Mouse (Mus musculus): ENCODE results near the gene Lsamp. TPM values are rescaled to one million over a fixed set of nuclear protein-coding genes. Genes with fewer than 3 reads are reported as not detected.

Gene Lsamp
- polyA plus RNA-seq, 1 experiment from 2014 or later, result 2.1 TPM

DNA sequence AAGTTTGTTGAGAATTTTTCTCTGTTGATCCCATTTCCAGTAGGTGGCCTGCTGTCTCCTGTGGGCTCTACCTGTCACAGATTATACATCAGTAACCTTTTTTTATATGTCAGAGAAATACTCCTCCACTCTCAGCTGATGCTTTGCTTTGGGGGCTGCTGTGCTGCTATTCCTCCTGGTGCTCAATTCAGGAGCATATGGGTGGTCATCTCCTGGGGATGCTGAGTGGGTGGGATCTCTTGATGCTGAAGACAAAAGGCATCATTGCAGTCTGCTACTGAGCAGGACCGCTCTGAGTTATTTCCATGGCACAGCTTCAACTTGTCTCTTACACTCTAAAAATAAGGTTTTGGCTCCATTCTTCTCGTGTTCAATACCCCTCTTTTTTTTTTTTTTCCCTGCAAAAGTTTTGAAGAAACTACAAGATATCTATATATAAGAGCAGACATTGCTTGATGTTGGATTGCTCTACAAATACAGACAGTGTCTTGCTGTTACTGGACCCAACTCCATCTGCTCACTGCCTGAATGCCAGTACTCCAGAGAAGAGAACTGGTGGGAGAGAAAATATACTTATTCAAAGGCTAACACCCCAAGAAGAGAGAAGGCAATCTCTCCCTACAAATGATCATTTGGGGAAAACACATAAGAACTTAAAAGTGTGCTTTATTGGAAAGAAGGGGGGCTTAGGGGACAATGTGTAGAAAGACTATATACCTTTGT is 1690.3 kb downstream of the Lsamp start:
- no peak overlapping the region for H3K9ac ChIP-seq (ENCODE audit: low read length)
- H3K27ac ChIP-seq (replicated peaks in 1 of 2; ENCODE audit: control insufficient read depth in 1 of 2, insufficient read depth in 1 of 2, low read depth in 2 of 2, low read length in 2 of 2), result no peak overlapping the region
- no peaks in the 10 kb centered on the region for H3K36me3 ChIP-seq (ENCODE audit: control insufficient read depth, insufficient read depth, low read length)
- no peak for ATAC-seq (ENCODE audit: insufficient number of reproducible peaks, insufficient read depth, low FRiP score, low read depth)
- H3K4me3 ChIP-seq (ENCODE audit: control insufficient read depth in 1 of 2, insufficient read depth in 1 of 2, low read depth in 1 of 2, low read length in 2 of 2), result no peak overlapping the region
- no peaks in the 10 kb centered on the region for H3K4me1 ChIP-seq (ENCODE audit: control insufficient read depth in 2 of 2, insufficient read depth in 2 of 2, low read length in 2 of 2)
- H3K27me3 ChIP-seq (ENCODE audit: control insufficient read depth, insufficient read depth, low read length), result no peaks in the 10 kb centered on the region
- no peak overlapping the region for H3K4me2 ChIP-seq (ENCODE audit: low read length)
- no peaks in the 10 kb centered on the region for H3K9me3 ChIP-seq (ENCODE audit: control insufficient read depth, low read length)
- WGBS, result 66% methylated on average over 2 of the region's 2 CpGs

DNA sequence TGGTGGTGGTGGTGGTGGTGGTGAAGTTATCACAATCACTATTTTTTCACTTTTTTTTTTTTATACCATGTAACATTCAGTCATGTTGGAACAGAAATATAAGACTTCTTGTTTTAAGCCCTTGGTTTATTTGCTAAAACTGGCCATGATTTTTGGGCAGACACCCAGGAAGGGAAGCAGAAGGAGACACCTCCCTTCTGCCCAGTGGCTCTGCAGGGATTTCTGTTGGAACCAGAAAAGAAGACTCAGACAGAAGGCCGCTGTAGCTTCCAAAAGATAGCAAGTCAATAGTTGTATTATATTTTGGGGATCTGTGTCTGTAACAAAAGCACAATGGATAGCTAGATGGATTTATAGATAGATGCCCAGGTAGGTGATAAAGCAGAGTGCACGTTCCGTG is 1691.6 kb downstream of the Lsamp start:
- 85% methylated on average over 3 of the region's 3 CpGs for WGBS
- H3K9me3 ChIP-seq (ENCODE audit: control insufficient read depth, low read length), result no peaks in the 10 kb centered on the region
- no peak for ATAC-seq (ENCODE audit: insufficient number of reproducible peaks, insufficient read depth, low FRiP score, low read depth)

DNA sequence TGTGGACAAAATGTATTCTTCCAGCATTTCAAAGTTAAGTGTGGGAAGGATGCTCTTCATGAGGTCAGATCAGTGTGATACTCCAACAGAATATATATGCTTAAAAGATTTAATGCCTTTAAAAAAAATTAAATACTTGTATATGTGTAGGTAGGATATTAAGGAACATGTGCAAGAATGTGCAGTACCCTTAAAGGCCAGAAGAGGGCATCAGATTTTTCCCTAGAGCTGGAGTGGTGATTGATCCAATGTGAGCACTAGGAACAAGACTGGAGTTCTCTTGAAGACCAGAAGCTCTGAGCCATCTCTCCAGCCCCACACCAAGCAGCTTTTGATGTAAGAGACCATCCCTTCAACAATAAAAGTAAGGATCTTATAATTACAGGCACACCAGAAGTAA is 1708.3 kb downstream of the Lsamp start:
- no peak for ATAC-seq (ENCODE audit: insufficient number of reproducible peaks, insufficient read depth, low FRiP score, low read depth)
- Histone ChIP-seq H3K4me3 (ENCODE audit: control insufficient read depth in 1 of 2, insufficient read depth in 1 of 2, low read depth in 1 of 2, low read length in 2 of 2) (no peak overlapping the region), H3K9me3 (ENCODE audit: control insufficient read depth, low read length) (no peaks in the 10 kb centered on the region), H3K36me3 (ENCODE audit: control insufficient read depth, insufficient read depth, low read length) (no peaks in the 10 kb centered on the region), H3K27me3 (ENCODE audit: control insufficient read depth, insufficient read depth, low read length) (no peaks in the 10 kb centered on the region), H3K4me1 (ENCODE audit: control insufficient read depth in 2 of 2, insufficient read depth in 2 of 2, low read length in 2 of 2) (no peaks in the 10 kb centered on the region), H3K4me2 (ENCODE audit: low read length) (no peak overlapping the region), H3K9ac (ENCODE audit: low read length) (no peak overlapping the region), H3K27ac (replicated peaks in 1 of 2; ENCODE audit: control insufficient read depth in 1 of 2, insufficient read depth in 1 of 2, low read depth in 2 of 2, low read length in 2 of 2) (no peak overlapping the region)

More for the DNA sequence above, 1691.6 kb downstream of the Lsamp start:
- no peaks in the 10 kb centered on the region for H3K4me1 ChIP-seq (ENCODE audit: control insufficient read depth in 2 of 2, insufficient read depth in 2 of 2, low read length in 2 of 2)
- H3K36me3 ChIP-seq (ENCODE audit: control insufficient read depth, insufficient read depth, low read length), result no peaks in the 10 kb centered on the region
- no peak overlapping the region for H3K4me3 ChIP-seq (ENCODE audit: control insufficient read depth in 1 of 2, insufficient read depth in 1 of 2, low read depth in 1 of 2, low read length in 2 of 2)
- H3K9ac ChIP-seq (ENCODE audit: low read length), result no peak overlapping the region
- H3K27ac ChIP-seq (replicated peaks in 1 of 2; ENCODE audit: control insufficient read depth in 1 of 2, insufficient read depth in 1 of 2, low read depth in 2 of 2, low read length in 2 of 2), result no peak overlapping the region
- H3K27me3 ChIP-seq (ENCODE audit: control insufficient read depth, insufficient read depth, low read length), result no peaks in the 10 kb centered on the region
- H3K4me2 ChIP-seq (ENCODE audit: low read length), result no peak overlapping the region

DNA sequence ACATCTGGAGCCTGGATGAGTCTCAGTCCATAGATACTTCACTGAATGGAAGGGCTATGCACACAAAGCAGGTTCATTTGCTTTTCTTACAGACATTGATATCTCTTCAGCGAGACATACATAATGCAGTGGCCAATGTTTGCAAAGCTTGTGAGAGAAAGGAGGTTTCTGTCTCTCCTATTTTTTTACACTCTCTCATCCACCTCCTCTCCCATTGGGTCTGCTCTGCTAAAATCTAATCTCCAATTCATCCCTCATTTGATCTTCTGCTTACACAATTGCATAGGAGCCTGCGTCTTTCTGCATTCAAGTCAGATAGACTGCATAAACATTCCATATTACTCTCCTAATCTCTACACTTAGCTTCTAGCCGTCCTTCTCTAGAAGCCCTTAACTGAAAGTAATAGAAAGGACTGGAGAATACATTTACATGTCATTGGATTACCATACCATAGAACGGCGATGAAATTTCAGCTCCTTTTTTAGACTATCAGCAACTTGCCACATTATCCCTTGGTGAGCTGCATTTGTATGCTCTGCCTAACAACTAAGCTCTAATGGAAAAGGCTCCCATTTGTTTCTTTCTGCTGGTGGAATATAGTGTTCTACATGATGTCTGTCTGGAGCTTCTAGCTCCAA is 1717.7 kb downstream of the Lsamp start:
- no peaks in the 10 kb centered on the region for H3K9me3 ChIP-seq (ENCODE audit: control insufficient read depth, low read length)
- H3K9ac ChIP-seq (ENCODE audit: low read length), result no peak overlapping the region
- H3K27ac ChIP-seq (replicated peaks in 1 of 2; ENCODE audit: control insufficient read depth in 1 of 2, insufficient read depth in 1 of 2, low read depth in 2 of 2, low read length in 2 of 2), result no peak overlapping the region
- H3K27me3 ChIP-seq (ENCODE audit: control insufficient read depth, insufficient read depth, low read length), result no peaks in the 10 kb centered on the region
- WGBS, result 76% methylated on average over 5 of the region's 5 CpGs
- no peaks in the 10 kb centered on the region for H3K4me1 ChIP-seq (ENCODE audit: control insufficient read depth in 2 of 2, insufficient read depth in 2 of 2, low read length in 2 of 2)
- H3K4me2 ChIP-seq (ENCODE audit: low read length), result no peak overlapping the region
- H3K36me3 ChIP-seq (ENCODE audit: control insufficient read depth, insufficient read depth, low read length), result no peaks in the 10 kb centered on the region
- ATAC-seq (ENCODE audit: insufficient number of reproducible peaks, insufficient read depth, low FRiP score, low read depth), result no peak
- no peak overlapping the region for H3K4me3 ChIP-seq (ENCODE audit: control insufficient read depth in 1 of 2, insufficient read depth in 1 of 2, low read depth in 1 of 2, low read length in 2 of 2)

DNA sequence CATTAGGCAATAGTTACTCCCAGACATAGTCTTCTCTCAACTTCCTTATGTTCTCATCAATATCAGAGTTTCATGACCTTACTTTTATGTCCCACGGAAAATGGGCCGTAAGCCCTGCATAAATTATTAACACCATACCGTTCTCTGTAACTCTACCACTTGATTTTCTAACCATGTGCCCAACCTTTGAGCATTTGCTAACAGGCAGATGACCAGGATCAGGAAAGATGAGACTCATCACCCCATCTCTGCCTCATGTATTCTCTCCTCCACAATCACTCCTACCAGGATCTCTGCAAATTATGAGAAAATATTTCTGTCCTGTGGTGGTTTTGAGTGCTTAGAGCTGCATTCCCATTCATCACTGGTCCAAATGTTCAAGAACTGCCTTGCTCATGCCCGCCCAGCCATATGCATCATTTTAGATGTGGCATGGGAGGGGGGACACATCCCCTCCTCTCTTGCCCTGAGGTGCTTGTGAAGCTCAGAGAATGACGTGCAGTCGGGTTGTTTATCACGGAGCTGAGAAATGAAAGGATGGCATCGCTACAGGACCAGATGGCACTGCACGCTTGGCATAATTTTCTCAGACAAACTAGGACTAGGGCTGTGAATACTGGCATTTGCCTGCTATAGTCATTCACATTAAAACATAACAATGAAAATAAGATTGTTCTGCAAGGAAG is 1744.9 kb downstream of the Lsamp start:
- H3K4me3 ChIP-seq (ENCODE audit: control insufficient read depth in 1 of 2, insufficient read depth in 1 of 2, low read depth in 1 of 2, low read length in 2 of 2), result no peak overlapping the region
- 87% methylated on average over 9 of the region's 9 CpGs for WGBS
- H3K4me1 ChIP-seq (ENCODE audit: control insufficient read depth in 2 of 2, insufficient read depth in 2 of 2, low read length in 2 of 2), result no peaks in the 10 kb centered on the region
- H3K9ac ChIP-seq (ENCODE audit: low read length), result no peak overlapping the region
- H3K36me3 ChIP-seq (ENCODE audit: control insufficient read depth, insufficient read depth, low read length), result no peaks in the 10 kb centered on the region
- H3K27me3 ChIP-seq (ENCODE audit: control insufficient read depth, insufficient read depth, low read length), result no peaks in the 10 kb centered on the region
- no peak overlapping the region for H3K27ac ChIP-seq (replicated peaks in 1 of 2; ENCODE audit: control insufficient read depth in 1 of 2, insufficient read depth in 1 of 2, low read depth in 2 of 2, low read length in 2 of 2)
- no peak overlapping the region for H3K4me2 ChIP-seq (ENCODE audit: low read length)
- ATAC-seq (ENCODE audit: insufficient number of reproducible peaks, insufficient read depth, low FRiP score, low read depth), result no peak
- H3K9me3 ChIP-seq (ENCODE audit: control insufficient read depth, low read length), result no peaks in the 10 kb centered on the region

DNA sequence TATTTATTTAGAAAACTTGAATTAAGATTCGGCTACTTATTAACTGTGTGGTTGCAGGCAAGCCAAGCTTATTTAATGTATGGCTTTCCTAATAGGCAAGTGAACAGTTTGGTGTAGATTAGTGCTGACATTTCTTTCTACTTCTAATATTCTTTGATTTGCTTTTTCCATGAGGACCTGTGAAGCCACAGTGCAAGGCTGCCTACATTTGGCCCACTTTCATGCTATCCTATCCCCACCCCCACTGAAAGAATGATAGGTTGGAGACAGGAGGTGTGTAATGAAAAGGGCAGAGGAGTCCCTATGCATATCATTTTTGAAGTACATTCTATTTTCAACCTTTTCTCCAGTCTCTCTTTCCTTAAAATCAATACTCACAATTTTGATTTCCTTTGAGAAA is 1745.8 kb downstream of the Lsamp start:
- Histone ChIP-seq H3K9ac (ENCODE audit: low read length) (no peak overlapping the region), H3K4me3 (ENCODE audit: control insufficient read depth in 1 of 2, insufficient read depth in 1 of 2, low read depth in 1 of 2, low read length in 2 of 2) (no peak overlapping the region), H3K36me3 (ENCODE audit: control insufficient read depth, insufficient read depth, low read length) (no peaks in the 10 kb centered on the region), H3K9me3 (ENCODE audit: control insufficient read depth, low read length) (no peaks in the 10 kb centered on the region), H3K4me1 (ENCODE audit: control insufficient read depth in 2 of 2, insufficient read depth in 2 of 2, low read length in 2 of 2) (no peaks in the 10 kb centered on the region), H3K4me2 (ENCODE audit: low read length) (no peak overlapping the region), H3K27me3 (ENCODE audit: control insufficient read depth, insufficient read depth, low read length) (no peaks in the 10 kb centered on the region), H3K27ac (replicated peaks in 1 of 2; ENCODE audit: control insufficient read depth in 1 of 2, insufficient read depth in 1 of 2, low read depth in 2 of 2, low read length in 2 of 2) (no peak overlapping the region)
- ATAC-seq (ENCODE audit: insufficient number of reproducible peaks, insufficient read depth, low FRiP score, low read depth), result no peak
- WGBS, result 82% methylated on average over 1 of the region's 1 CpGs

DNA sequence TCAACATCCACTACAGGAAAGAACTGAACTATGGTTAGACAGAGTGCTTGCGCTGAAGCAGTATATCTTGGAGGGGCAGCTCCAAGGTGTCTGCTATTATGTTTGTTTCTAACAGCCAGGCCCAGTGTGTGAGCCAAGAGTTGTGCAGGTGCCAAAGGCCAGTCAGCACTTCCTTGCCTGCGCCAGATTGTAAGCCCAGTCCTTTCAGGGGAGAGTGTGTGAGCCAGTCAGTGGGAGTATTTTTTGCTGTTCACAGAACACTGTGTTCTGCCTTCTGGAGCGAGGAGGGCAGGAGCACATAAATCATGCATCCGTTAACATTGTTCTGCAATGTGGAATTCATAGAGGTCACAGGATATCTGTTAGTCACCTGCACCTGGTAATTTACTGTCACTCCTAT is 1760.9 kb downstream of the Lsamp start:
- H3K27ac ChIP-seq (replicated peaks in 1 of 2; ENCODE audit: control insufficient read depth in 1 of 2, insufficient read depth in 1 of 2, low read depth in 2 of 2, low read length in 2 of 2), result no peak overlapping the region
- peak; percentile 61; the same call in 1 of the 2 replicates for ATAC-seq (ENCODE audit: insufficient number of reproducible peaks, insufficient read depth, low FRiP score, low read depth)
- H3K4me3 ChIP-seq (ENCODE audit: control insufficient read depth in 1 of 2, insufficient read depth in 1 of 2, low read depth in 1 of 2, low read length in 2 of 2), result no peak overlapping the region
- H3K4me2 ChIP-seq (ENCODE audit: low read length), result no peak overlapping the region
- H3K36me3 ChIP-seq (ENCODE audit: control insufficient read depth, insufficient read depth, low read length), result no peaks in the 10 kb centered on the region
- 54% methylated on average over 4 of the region's 4 CpGs for WGBS
- H3K4me1 ChIP-seq (ENCODE audit: control insufficient read depth in 2 of 2, insufficient read depth in 2 of 2, low read length in 2 of 2), result no peaks in the 10 kb centered on the region
- H3K9me3 ChIP-seq (ENCODE audit: control insufficient read depth, low read length), result no peaks in the 10 kb centered on the region
- H3K27me3 ChIP-seq (ENCODE audit: control insufficient read depth, insufficient read depth, low read length), result no peaks in the 10 kb centered on the region
- no peak overlapping the region for H3K9ac ChIP-seq (ENCODE audit: low read length)

Data from heart, embryonic 14.5 days (tissue).